Mouse (Mus musculus): ENCODE results near the gene Gzmm.

Gene Gzmm

DNA sequence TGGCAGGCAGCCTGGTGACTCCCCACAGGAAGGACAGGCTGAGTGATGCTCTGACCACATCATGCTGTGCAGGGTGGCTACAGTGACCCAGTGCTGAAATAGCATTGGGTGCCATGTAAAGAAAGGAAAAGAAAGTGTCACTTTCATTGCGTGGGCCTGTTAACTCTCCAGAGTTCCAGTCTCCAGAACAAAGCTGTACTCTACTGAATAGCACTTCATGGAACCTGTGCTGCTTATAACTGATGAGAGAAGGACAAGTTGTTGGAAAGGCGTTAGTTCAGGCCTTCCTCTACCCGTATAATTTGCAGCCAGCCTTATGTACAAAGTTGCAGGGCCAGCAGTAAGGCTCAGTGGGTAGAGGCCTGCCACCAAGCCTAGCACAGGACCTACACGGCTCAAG lies at the start of gene Gzmm:
Gene Gzmm (plus strand): TSS at position 301 of the 400 bp plus-strand sequence.
- no peak for DNase-seq (ENCODE audit: low spot score)

DNA sequence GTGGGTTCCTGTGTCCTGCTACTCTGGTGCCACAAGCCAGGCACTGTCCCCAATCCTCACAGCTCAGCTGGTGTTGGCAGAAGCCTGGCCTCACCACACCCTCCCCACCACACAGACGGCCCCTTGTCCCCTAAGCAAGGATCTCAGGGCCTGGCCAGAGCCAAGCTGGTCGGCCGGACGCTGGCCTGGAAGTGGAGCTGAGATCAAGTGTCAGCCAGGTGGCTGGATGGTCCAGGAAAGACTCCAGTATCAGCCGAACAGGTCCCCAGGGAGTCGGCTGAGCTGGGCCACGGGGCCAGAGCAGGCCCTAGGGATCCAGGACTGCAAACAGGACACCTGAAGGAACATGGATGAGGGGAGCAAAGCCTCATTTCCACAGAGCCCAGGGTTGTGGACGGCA lies 43.1 kb upstream of the Gzmm start, which contains the start of gene Odf3l2:
Gene Odf3l2 (minus strand): TSS at position 28 of the 400 bp plus-strand sequence.
- DNase-seq (ENCODE audit: low spot score) = no peak

DNA sequence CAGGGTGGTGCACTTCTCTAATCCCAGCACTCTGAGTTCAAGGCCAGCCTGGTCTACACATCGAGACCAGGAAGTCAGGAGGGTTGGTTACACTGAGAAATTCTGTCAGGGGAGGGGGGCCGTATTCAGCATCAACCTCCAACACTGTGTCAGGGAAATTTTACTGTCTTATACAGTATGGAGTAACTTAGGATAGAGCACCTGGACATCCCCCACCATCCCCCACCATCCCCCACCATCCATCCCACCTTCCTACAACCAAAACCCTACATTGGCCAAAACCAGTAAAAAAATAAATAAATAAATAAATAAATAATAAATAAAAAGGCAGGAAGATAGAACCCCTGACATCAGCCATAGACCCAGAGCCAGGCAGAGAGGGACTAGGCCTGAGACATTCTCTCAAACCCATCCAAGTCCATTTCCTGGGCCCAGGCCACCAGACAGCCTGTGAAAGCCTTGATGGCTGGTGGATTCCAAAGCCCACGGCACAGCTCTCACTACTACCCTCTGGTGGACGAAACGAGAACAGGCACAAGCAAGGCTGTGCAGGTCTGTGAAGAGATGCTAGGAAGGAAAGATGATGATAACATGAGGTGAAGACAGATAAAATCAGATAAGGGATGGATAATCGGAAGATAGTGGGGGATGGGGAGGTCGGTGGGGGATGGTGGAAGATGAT lies 39.6 kb upstream of the Gzmm start:
- DNase-seq (ENCODE audit: low spot score) = peak; percentile 59

DNA sequence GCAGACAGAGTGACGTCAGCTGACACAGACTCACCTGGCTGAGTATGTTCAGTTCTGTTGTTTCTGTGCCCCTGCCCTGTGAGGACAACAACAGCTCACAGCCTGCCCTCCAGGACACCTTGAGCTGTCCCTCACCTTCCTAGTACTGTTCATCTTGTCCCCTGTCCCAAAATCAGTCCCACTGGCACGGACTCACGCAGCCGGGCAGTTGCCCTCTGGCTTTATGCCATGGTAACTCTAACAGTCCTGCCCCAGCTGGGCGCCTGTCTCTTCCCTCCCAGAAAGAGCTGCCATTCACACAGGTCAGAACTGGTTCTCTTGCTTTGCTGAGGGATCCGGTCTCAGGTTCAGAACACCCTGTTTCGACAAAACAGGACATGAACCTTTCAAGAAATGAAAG lies 36.0 kb upstream of the Gzmm start:
- no peak for DNase-seq (ENCODE audit: low spot score)

DNA sequence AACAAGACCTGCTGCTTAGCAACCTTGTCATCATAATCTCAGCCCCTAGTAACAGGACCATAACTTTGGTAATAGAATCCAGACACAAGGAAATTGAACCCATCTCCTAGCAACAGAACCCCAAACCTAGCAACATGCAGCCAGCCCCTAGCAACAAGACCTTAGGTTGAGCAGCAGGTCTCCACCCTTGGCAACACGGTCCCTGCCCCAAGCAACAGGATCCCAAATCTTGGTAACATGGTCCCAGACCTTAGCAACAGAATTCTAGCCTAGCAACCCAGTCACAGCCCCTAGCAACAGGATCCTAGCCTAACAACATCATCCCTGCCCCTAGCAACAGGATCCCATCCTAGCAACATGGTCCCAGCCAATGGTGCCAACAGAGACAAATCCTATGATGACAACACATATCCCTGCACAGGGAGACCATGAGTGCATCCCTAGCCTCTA lies 33.8 kb upstream of the Gzmm start:
- no peak for DNase-seq (ENCODE audit: low spot score)

DNA sequence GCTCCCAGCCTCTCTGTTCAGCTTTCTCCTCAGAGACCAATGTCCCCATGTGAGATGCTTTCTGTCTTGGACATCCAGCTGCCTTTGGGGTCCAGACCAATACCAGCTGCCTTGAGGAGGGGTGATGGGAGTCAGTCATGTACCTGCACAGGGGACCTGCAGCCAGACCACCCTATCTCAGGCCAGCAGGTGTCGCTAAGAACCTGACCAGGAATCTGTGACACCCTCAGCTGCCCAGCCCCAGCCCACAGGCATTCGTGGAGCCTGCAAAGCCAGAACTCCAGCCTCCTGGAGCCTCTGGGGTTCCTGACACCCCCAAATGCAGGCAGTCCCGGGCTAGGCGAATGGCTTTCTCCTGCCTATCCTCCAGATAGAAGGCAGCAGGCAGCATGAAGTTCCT lies 30.0 kb upstream of the Gzmm start:
- DNase-seq (ENCODE audit: low spot score) = no peak

DNA sequence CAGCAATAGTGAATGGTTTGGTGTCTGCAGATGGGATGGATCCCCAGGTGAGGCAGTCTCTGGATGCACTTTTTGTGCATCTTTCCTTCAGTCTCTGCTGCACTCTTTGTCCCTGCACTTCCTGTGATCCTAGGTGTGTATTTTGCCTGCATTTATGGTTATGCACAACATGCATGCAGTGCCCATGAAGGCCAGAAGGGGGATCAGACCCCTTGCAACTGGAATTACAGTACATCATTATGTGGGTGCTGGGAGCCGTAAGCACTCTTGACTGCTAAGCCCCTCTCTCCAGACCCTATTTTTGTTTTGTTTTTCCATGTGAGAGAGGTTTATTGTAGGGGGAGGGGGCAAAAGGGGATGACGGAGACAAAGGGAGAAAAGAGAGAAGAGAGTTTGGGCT lies 28.5 kb upstream of the Gzmm start:
- no peak for DNase-seq (ENCODE audit: low spot score)

DNA sequence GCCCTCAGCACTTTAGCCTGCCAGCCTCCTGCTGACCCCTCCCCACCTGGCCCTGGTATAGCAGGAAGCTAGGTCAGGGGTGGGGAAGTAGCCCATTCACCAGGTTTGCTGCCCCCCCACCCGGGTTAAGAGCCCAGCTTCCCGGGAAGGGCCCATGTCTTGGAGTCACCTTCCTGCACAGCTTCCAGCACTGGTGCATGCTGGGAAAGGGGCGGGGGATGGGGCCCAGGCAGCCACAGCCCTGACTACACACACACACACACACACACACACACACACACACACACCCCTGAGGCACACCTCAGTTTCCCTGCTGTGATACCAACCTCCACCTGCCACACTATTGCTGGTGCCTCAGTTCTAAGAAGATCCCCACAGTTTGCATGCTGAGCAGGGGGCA lies 27.0 kb upstream of the Gzmm start:
- no peak for DNase-seq (ENCODE audit: low spot score)

DNA sequence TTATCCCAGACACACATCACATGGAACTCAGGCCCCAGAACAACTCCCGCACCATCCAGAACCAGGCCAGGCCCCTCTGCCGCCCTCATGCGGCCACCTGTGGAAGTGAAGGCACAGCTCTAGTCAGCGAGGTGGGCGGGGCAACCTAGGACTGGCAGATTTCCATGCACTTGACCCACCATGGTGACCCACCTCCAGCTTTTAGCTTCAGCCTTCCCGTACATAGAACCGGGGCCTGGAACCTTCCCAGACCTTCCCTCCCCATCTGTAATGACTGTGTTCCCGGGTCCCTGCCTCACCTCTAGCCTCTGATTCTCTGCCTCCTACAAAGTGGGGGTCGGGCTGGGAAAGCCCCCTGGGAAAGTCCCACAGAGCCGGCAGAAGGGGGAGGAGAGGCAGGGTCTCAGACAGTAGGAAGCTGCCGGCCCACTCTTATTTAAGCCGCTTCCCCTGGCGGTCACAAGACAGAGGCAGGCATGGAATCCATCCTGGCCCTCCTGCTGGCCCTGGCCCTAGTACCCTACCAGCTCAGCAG lies 24.6 kb upstream of the Gzmm start, which contains the start of gene Madcam1:
Gene Madcam1 (plus strand): TSS at position 429 of the 535 bp plus-strand sequence.
- peak; percentile 57 for DNase-seq (ENCODE audit: low spot score)

DNA sequence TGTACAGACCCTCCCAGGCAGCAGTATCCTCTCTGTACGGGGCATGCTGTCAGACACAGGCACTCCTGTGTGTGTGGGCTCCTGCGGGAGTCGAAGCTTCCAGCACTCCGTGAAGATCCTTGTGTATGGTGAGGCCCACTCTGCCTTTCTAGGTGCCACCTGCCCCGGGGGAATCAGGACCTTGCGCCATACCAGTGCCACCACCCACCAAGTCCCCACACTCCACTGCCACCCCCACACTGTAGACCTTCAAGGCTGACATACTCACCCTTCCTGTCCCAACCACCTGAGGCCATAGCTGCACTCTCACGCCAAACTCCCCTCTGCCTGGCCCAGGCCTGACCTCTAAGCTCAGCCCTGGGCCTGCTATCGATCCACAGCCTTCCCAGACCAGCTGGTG lies 23.8 kb upstream of the Gzmm start:
- DNase-seq (ENCODE audit: low spot score) = no peak

DNA sequence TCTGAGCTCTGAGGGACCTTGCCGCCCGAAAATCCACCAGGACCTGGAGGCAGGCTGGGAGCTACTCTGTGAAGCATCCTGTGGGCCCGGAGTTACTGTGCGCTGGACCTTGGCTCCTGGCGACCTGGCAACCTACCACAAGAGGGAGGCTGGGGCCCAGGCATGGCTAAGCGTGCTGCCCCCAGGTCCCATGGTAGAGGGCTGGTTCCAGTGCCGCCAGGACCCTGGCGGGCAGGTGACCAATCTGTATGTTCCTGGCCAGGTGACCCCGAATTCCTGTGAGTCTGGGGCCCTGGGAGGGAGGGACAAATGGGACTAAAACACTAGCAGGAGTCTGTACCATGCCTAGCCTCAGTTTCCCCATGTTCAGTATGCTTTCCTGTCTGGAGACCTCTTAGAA lies 22.3 kb upstream of the Gzmm start:
- DNase-seq (ENCODE audit: low spot score) = no peak

DNA sequence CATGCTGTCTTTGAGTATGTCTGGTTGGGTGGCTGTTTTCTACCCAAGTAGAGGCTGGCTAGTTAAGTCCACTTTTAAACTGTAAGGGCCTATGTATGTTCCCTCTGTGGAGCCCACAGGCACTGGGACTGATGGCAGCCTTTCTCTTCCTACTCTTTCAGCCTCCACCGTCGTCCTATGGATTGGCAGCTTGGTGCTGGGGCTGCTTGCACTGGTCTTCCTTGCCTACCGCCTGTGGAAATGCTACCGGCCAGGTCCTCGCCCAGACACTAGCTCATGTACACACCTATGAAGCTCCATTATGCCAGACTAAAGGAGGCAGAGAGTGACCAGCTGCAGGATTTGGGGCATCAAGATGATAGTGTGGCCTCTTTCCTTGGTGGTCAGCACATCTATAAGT lies 20.7 kb upstream of the Gzmm start:
- DNase-seq (ENCODE audit: low spot score) = no peak

DNA sequence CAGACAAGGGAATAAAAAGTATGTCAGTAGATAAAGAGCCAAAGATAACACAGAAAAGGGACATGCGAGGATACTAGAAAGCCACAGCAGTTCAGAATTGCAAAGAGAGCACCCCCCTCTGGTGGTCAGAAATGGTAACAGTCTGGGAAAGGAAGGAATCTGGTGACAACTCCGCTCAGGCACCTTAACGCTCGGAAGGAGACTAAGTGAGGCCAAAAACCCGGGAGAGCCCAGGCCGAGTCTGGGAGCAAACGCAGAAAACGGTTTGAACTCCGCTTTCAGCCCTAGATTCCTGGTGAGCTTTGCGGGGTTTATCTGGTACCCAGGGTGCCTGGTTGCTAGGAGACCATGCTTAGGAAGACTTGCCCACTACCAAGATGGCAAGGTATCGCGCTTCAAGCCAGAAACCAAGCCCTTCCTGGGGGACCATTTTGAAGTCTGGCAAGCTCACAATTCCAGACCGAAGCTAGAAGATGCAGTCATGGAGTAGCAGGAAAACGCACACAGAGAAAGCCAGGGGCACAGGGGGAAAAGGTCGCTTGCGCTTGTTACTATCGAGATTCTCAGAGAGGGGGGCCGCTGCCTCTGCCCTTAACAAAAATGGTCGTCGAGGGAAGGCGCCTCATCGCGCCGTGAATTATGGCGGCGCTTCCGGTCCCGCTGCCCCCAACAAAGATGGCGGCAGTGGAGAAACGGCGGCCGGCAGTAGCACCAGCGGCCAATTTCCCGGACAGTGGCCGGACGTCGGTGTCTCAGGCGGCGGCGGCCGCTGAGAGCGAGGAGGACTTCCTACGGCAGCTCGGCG lies 19.8 kb upstream of the Gzmm start, which contains the start of gene Tpgs1:
Gene Tpgs1 (plus strand): TSS at position 599 of the 805 bp plus-strand sequence.
- DNase-seq (ENCODE audit: low spot score) = peak; percentile 91

DNA sequence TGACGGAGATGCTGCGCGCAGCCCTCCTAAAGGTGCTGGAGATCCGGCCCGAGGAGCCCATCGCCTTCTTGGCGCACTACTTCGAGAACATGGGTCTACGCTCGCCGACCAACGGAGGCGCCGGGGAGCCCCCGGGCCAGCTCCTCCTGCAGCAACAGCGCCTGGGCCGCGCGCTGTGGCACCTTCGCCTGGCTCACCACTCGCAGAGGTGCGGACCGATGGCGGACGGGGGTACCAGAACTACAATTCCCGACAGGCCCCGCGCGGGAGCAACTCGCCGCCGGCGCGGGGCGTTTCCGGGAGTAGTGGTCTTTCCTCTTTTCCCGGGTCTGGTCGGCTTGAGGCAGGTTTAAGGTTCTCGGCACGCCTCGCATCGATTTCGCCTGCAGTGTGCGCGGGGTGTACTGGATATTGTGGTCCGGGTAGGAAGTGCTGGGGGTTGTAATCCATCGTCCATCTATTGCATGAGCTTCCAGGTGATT lies 19.2 kb upstream of the Gzmm start:
- peak; percentile 43 for DNase-seq (ENCODE audit: low spot score)

DNA sequence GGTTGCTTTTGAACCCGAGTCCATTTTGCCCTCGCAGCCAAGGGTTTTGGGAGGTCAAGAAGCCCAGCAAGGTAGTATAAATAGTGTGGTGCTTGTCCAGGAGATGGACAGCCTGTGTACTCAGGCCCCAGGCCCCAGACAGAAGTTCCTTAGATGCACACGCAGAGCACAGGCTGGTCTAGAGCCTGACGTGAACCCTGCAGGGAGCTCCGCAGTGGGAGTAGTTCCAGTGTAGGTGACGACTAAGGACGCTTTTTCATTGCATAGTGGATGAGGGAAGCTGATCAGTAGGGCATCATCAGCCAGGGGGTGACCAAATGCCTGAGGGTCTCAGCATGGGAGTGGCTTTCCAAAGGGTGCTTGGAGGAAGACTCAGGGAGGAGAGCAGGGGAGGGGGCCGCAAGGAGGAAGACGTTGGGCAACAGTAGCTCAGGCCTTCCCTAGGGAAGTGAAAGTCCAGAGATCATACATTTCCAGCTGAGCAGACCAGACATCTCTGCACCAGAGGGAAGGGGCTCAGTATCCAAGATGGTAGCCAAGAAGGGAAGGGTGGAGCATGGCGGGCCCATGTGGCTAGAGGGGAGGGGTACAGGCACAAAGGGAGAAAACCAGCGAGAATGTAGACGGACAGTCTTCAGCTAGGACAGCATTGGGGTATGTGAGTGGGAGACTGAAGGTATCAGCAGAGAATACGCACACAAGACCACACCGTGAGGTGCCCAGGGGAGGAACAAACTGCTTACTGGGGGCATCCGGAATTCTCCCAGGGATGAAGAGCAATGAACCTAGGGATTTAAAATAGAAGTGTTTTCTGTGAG lies 18.5 kb upstream of the Gzmm start:
- no peak for DNase-seq (ENCODE audit: low spot score)

DNA sequence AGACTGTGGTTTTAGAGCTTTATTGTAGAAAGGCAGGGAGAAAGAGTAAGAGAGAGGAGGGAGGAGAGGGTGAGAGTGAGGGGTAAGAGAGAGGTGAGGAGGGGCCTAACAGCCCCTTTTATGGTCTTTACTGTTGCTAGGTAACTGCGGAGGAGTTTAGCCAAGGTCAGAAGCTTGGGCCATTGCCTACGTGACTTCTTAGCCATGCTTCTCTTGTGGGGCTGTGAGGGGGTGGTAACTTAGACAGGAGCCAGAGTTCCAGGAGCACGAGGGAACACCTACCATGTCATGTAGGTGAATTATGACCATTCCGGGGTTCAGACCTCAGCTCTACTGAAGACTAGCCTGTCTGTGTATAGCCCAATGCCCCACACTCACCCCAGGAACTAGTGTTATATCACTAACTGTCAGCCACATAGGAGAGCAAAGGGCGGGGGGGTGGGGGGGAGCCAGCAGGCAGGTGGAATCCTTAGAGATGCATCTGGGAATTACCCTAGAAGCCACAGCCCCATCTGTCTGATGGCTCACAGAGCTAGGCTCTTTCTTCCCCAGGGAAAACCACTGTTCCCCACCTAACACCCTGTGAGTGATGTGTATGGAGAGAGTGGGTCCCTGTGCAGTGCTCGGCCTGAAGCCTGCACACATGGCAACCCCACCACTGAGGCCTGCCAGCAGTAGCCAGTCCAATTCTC lies 17.3 kb upstream of the Gzmm start:
- no peak for DNase-seq (ENCODE audit: low spot score)

DNA sequence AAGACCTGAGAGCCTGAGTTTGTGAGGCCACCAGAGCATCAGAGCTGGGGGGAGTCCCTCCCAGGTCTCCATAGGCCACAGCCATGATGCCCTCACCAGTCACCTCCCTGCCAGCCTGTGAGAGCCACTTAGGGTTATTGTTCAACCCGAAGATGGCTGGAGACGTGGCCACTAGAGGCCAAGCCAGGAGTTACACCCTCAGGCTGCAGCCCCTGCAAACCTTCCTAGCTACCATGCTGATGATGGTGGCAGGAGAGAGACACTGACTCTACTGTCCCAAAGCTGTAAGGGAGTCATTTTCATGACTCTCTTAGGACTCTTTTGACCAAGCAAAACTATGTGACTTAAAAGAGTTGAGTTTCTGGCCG lies 16.7 kb upstream of the Gzmm start:
- no peak for DNase-seq (ENCODE audit: low spot score)

DNA sequence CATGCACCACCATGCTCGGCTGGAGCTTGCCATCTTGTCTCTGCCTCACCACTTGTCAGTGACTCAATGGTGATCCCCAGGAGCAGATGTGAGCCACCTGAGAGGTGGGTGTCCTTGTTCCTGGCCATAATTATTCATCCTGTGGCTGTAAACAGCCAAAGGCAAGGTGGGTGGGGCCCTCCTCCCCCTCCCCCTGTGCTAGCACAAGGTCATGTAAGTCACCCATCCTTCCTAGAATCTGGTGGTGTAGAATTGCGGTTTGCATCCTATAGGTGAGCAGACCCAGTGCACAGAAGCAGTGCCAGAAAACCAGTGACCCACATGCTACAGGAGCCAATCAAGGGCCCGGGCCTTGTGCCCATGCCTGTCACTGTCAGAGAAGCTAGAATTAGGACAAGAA lies 15.8 kb upstream of the Gzmm start:
- DNase-seq (ENCODE audit: low spot score) = no peak

DNA sequence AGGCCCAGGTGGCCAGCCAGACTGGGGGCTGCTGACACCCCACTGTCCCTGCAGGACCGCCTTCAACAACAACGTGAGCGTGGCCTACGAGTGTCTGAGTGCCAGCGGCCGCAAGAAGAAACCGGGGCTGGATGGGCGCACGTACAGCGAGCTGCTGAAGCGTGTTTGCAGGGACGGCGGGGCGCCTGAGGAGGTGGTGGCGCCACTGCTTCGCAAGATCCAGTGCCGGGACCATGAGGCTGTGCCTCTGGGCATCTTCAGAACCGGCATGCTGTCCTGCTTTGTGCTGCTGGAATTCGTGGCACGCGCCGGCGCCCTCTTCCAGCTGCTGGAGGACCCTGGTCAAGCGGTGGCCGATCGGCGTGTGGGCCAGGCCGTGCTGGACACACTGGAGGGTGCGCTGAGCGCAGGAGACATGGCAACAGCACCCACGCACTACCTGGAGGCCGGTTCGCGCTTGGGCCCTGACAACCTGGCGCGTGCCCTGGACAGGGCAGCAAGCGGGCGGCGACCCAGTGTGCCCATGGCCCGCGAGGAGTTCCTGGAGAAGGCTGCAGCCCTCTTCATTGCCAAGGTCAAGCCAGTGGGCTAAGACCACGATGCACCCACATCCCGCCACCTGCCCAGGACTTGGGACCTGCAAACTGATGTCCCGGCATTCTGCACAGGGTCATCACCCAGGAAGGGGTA lies 13.3 kb upstream of the Gzmm start:
- DNase-seq (ENCODE audit: low spot score) = no peak

DNA sequence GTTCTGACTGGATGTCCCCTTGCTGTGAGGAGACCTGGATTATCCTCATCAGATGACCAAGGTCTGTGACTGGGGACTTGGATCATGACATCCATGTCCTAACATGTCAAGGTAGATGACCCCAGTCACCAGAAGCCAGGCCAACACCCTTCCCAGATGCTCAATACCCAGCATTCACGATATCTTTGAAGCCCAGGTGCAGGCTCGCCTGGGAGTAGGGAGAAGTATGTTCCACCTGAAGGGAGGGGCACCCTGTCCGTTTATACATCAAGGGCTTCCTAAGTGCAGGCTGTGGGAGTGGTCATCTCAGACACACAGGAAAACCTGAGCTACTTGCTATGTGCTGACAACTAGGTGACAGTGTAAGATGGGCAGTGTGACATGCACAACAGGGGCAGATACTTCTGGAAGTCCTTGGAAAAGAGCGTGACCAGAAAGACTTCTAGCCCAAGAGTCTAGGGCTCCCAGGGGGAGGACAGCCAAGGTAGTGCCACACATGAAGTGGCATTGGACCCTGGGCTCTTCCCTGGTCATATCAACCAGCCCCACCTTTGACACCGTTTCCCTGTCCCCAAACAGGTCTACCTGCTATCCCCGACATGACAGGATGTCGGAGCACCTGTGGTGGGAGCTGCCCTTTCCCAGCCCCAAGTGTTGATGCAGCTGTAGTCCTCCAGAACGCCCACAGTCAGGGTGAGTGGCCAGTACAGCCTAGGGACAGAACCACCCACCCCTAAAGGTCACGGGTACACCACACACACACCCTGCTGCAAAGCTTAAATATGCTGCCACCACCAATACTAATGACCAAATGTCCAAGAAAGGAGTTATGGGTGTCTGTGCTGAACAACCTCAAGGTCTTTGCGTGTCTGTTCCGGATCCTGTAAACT lies 8.0 kb upstream of the Gzmm start:
- no peak for DNase-seq (ENCODE audit: low spot score)
